Mouse (Mus musculus): ENCODE data around the gene Shisal2b. TPM values are rescaled to one million over a fixed set of nuclear protein-coding genes. Genes with fewer than 3 reads are reported as not detected.

Shisal2b gene
- polyA plus RNA-seq, 1 experiment from 2014 or later, result 0.23 TPM

DNA sequence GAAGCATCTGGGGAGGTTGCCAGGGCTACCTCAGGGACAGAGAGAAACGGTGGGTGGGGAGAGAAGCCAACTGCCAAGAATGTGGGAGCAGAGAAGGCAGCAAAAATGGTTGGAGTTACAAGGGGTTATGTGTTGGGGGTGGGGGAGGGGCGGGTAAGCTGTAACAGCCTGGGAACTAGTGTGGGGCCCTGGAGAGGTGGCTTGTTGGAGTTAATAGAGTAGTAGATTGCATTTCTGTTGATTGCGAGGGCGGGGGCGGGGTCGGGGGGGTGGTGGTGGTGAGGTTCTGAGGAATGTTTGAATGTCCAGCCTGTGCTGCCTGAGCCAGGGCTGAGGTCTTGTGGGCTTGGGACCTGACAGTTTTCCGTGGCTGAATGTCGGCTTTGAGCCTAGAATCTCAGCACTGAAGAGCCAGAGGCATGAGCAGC, 41.3 kb downstream of the Shisal2b start:
- Histone ChIP-seq H3K9ac (ENCODE audit: low read depth, low read length) (no peak overlapping the region), H3K4me3 (ENCODE audit: low read depth, low read length) (no peak overlapping the region), H3K4me1 (replicated peaks; ENCODE audit: control insufficient read depth, insufficient read depth, low read length) (peaks cover 16% of the 10 kb centered on the region), H3K36me3 (ENCODE audit: control insufficient read depth, insufficient read depth, low read length) (peaks cover 8% of the 10 kb centered on the region; the same call in 1 of the 2 replicates), H3K9me3 (ENCODE audit: control insufficient read depth, low read length) (no peaks in the 10 kb centered on the region), H3K27ac (ENCODE audit: low read depth, low read length) (no peak overlapping the region), H3K4me2 (peak overlapping the region; percentile 17; the same call in 1 of the 2 replicates), H3K27me3 (replicated peaks; ENCODE audit: control insufficient read depth, insufficient read depth, low read length) (no peaks in the 10 kb centered on the region)
- DNase-seq (ENCODE audit: low spot score) (no peak), ATAC-seq (replicated peaks; ENCODE audit: low FRiP score) (peak; percentile 56)
- WGBS, result 36% methylated on average over 8 of the region's 8 CpGs

DNA sequence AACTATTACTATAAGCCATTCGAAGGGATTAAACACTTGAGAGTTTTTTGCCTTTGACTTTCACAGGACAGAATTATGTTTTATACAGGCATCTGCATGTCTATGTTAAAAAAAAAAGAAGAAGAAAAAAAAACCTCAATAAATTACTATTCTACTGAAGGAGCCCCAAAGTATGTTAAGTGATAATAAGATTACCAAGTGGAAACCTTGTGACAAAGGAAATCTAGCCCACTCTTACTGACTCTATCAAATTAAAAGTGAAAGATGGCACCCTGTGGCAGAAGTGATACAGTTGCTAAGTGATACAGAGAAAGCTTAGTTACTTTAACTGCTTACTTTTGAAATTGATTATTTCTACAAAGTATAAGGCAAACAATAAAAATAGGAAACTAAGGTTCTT, 41.8 kb downstream of the Shisal2b start:
- Histone ChIP-seq H3K4me3 (ENCODE audit: low read depth, low read length) (no peak overlapping the region), H3K9ac (ENCODE audit: low read depth, low read length) (no peak overlapping the region), H3K36me3 (ENCODE audit: control insufficient read depth, insufficient read depth, low read length) (peaks cover 3% of the 10 kb centered on the region; the same call in 1 of the 2 replicates), H3K9me3 (ENCODE audit: control insufficient read depth, low read length) (no peaks in the 10 kb centered on the region), H3K4me1 (replicated peaks; ENCODE audit: control insufficient read depth, insufficient read depth, low read length) (peaks cover 16% of the 10 kb centered on the region), H3K27ac (ENCODE audit: low read depth, low read length) (no peak overlapping the region), H3K27me3 (replicated peaks; ENCODE audit: control insufficient read depth, insufficient read depth, low read length) (no peaks in the 10 kb centered on the region), H3K4me2 (peak overlapping the region; percentile 17; the same call in 1 of the 2 replicates)
- ATAC-seq (replicated peaks; ENCODE audit: low FRiP score) (no peak), DNase-seq (ENCODE audit: low spot score) (no peak)
- WGBS, result 84% methylated on average over 1 of the region's 1 CpGs

DNA sequence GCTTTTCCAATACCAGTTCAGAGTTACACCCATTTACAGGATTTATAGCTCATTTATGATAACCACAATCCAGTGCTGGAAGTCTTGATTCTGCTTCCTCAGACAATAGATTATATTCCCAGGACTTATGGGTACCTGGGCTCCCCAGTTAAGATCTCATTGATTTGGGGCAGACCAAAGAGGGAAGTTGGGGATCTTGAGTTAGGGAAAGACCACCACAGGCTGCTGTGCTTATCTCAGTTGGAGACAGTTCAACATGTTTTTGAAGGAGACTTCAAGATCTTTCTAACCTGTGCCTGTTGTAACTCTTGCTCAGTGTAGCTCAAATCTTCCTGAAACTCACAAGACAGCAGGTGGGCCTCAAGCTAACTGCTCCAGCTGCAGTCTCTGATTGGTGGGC, 42.5 kb downstream of the Shisal2b start:
- ATAC-seq (replicated peaks; ENCODE audit: low FRiP score) (no peak), DNase-seq (ENCODE audit: low spot score) (no peak)
- no peaks in the 10 kb centered on the region for H3K9me3 ChIP-seq (ENCODE audit: control insufficient read depth, low read length)
- no peak overlapping the region for H3K9ac ChIP-seq (ENCODE audit: low read depth, low read length)
- peaks cover 16% of the 10 kb centered on the region for H3K4me1 ChIP-seq (replicated peaks; ENCODE audit: control insufficient read depth, insufficient read depth, low read length)
- H3K4me2 ChIP-seq, result no peak overlapping the region
- H3K36me3 ChIP-seq (ENCODE audit: control insufficient read depth, insufficient read depth, low read length), result 0 out of 2 replicates have a peak, but pooled peaks cover 2% of the 10 kb centered on the region
- no peaks in the 10 kb centered on the region for H3K27me3 ChIP-seq (replicated peaks; ENCODE audit: control insufficient read depth, insufficient read depth, low read length)
- H3K27ac ChIP-seq (ENCODE audit: low read depth, low read length), result no peak overlapping the region
- no peak overlapping the region for H3K4me3 ChIP-seq (ENCODE audit: low read depth, low read length)

DNA sequence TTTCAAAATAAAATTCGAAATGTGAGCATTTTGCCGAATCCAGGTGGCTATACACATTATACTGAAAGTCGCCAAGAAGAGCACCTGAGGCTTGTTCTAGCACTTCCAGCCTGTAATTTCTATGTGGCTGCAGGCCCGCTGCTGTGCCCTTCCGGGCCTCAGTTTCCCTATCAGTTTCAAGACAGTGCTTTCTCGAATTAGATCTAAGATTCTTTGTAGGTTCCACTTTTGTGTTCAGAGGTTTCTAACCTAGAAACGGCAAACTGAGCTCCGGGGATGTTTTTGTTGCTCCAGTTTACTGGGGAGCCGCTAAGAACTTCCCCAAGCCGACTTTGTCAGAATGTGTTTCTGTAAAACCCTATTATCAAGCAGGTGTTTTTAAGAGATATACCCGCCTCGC, 46.0 kb downstream of the Shisal2b start:
- no peaks in the 10 kb centered on the region for H3K9me3 ChIP-seq (ENCODE audit: control insufficient read depth, low read length)
- H3K9ac ChIP-seq (ENCODE audit: low read depth, low read length), result peak overlapping the region; percentile 83
- DNase-seq (ENCODE audit: low spot score) (no peak), ATAC-seq (replicated peaks; ENCODE audit: low FRiP score) (no peak)
- no peaks in the 10 kb centered on the region for H3K36me3 ChIP-seq (ENCODE audit: control insufficient read depth, insufficient read depth, low read length)
- 31% methylated on average over 12 of the region's 12 CpGs for whole genome bisulfite sequencing
- H3K27ac ChIP-seq (ENCODE audit: low read depth, low read length), result 0 out of 2 replicates have a peak overlapping the region, but pooled peaks have one; percentile 26
- H3K27me3 ChIP-seq (replicated peaks; ENCODE audit: control insufficient read depth, insufficient read depth, low read length), result no peaks in the 10 kb centered on the region
- peak overlapping the region; percentile 75 for H3K4me3 ChIP-seq (ENCODE audit: low read depth, low read length)
- peaks cover 20% of the 10 kb centered on the region for H3K4me1 ChIP-seq (replicated peaks; ENCODE audit: control insufficient read depth, insufficient read depth, low read length)
- H3K4me2 ChIP-seq, result peak overlapping the region; percentile 77

DNA sequence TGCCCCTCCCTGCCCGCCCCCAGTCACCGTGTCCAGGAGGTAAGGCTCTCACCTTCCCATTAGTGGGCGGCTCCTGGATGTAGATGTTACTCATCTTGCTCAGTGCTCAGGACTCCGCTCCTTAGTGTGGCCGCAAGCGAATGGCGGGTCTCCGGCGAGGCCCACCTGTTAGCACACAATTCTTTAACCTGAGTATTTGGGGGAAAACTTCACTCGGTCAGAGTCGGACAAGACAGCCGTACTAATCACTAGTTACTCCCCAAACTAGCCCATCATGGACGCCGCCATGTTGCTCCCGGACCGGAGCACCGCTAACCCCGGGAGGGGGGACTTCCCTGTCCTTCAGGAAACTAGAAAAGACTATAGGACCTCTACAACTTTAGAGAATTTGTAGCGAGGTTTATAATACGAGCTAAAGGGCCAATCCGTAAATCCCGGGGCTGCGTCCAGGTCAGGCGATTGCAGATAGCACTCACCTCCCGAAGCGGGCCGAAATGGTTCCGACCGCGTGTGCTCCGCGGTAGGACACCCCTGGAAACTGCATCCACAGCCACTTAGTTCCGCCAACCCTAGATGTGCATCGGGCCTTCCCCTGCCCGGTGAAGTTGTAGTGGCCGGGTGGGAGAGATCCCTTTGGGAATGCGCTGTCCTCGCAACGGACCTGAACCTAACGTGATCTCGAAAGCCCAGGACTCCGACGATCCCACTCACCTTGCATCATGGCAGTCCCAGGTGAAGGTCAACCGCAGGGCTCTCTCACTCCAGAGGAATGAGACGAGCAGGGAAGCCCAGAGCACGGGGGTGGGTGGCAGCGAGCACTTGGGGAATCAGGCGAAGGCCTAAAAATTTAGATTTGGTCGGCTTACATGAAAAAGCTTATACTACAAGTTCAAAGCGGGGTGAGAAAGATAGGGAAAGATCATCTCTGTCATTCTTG, 46.8 kb downstream of the Shisal2b start, which contains the start of gene Cwc27:
Gene Cwc27 (minus strand): TSS at position 508 of the 937 bp plus-strand sequence.
- peak within 1 kb of the TSS; percentile 75 for H3K4me3 ChIP-seq (ENCODE audit: low read depth, low read length)
- H3K36me3 ChIP-seq (ENCODE audit: control insufficient read depth, insufficient read depth, low read length), result no peaks in the 10 kb centered on the region
- peak within 1 kb of the TSS; percentile 83 for H3K9ac ChIP-seq (ENCODE audit: low read depth, low read length)
- under 1% methylated on average over 50 of the region's 50 CpGs for WGBS
- no peaks in the 10 kb centered on the region for H3K27me3 ChIP-seq (replicated peaks; ENCODE audit: control insufficient read depth, insufficient read depth, low read length)
- H3K4me2 ChIP-seq, result peak within 1 kb of the TSS; percentile 77
- DNase-seq (ENCODE audit: low spot score) (peak; percentile 87), ATAC-seq (replicated peaks; ENCODE audit: low FRiP score) (peak; percentile 91)
- no peaks in the 10 kb centered on the region for H3K9me3 ChIP-seq (ENCODE audit: control insufficient read depth, low read length)
- peak within 1 kb of the TSS; percentile 33; the same call in 1 of the 2 replicates for H3K27ac ChIP-seq (ENCODE audit: low read depth, low read length)
- peaks cover 14% of the 10 kb centered on the region; the same call in 1 of the 2 replicates for H3K4me1 ChIP-seq (replicated peaks; ENCODE audit: control insufficient read depth, insufficient read depth, low read length)

DNA sequence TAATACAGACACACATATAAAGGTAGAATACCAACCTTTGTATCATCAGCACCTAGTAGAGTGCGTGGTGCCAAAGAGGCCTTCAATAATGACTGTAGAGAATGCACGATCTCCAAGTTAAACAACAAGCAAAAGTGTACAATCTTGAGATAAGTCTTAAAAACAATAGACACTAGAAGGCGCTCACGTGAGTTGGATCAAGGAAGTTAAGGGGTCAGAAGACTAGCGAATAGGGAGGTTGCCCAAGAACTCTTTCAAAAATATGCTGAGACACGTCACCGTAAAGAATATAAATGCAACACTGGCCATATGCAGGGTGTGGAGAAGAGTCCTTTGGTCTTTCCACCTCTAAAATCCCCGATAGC, 47.4 kb downstream of the Shisal2b start:
- DNase-seq (ENCODE audit: low spot score), result no peak
- H3K4me2 ChIP-seq, result peak overlapping the region; percentile 77
- peak; percentile 21 for ATAC-seq (replicated peaks; ENCODE audit: low FRiP score)

DNA sequence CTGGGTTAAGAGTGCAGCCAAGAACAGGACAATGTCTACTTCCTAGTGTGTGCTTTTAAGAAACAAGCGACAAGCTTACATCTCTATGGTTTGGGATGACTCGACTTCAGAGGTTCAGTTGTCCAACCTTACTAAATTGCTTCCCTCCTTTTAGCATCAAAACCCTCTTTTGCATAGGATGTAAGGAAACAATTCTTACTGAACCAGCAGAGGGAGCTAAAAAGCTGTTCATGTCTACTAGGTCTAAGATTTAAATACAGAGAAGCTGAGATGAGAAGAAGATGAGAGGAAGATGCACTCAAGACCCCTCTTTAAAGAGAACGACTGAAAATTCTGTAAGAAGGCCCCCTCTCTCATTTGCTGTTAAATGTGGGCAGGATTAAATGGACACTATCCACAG, 58.0 kb downstream of the Shisal2b start:
- Histone ChIP-seq H3K4me2 (no peak overlapping the region), H3K27ac (ENCODE audit: low read depth, low read length) (no peak overlapping the region), H3K9me3 (ENCODE audit: control insufficient read depth, low read length) (no peaks in the 10 kb centered on the region), H3K27me3 (replicated peaks; ENCODE audit: control insufficient read depth, insufficient read depth, low read length) (no peaks in the 10 kb centered on the region), H3K36me3 (ENCODE audit: control insufficient read depth, insufficient read depth, low read length) (no peaks in the 10 kb centered on the region; the same call in 1 of the 2 replicates), H3K4me1 (replicated peaks; ENCODE audit: control insufficient read depth, insufficient read depth, low read length) (no peaks in the 10 kb centered on the region), H3K9ac (ENCODE audit: low read depth, low read length) (no peak overlapping the region), H3K4me3 (ENCODE audit: low read depth, low read length) (no peak overlapping the region)
- 63% methylated on average over 3 of the region's 3 CpGs for WGBS
- no peak for ATAC-seq (replicated peaks; ENCODE audit: low FRiP score)
- DNase-seq (ENCODE audit: low spot score), result no peak

More for the DNA sequence above, 47.4 kb downstream of the Shisal2b start:
- no peaks in the 10 kb centered on the region for H3K9me3 ChIP-seq (ENCODE audit: control insufficient read depth, low read length)
- peaks cover 12% of the 10 kb centered on the region; the same call in 1 of the 2 replicates for H3K4me1 ChIP-seq (replicated peaks; ENCODE audit: control insufficient read depth, insufficient read depth, low read length)
- H3K27me3 ChIP-seq (replicated peaks; ENCODE audit: control insufficient read depth, insufficient read depth, low read length), result no peaks in the 10 kb centered on the region
- H3K36me3 ChIP-seq (ENCODE audit: control insufficient read depth, insufficient read depth, low read length), result no peaks in the 10 kb centered on the region
- peak overlapping the region; percentile 75 for H3K4me3 ChIP-seq (ENCODE audit: low read depth, low read length)
- peak overlapping the region; percentile 28; the same call in 1 of the 2 replicates for H3K27ac ChIP-seq (ENCODE audit: low read depth, low read length)
- H3K9ac ChIP-seq (ENCODE audit: low read depth, low read length), result peak overlapping the region; percentile 83
- 9% methylated on average over 8 of the region's 8 CpGs for WGBS

DNA sequence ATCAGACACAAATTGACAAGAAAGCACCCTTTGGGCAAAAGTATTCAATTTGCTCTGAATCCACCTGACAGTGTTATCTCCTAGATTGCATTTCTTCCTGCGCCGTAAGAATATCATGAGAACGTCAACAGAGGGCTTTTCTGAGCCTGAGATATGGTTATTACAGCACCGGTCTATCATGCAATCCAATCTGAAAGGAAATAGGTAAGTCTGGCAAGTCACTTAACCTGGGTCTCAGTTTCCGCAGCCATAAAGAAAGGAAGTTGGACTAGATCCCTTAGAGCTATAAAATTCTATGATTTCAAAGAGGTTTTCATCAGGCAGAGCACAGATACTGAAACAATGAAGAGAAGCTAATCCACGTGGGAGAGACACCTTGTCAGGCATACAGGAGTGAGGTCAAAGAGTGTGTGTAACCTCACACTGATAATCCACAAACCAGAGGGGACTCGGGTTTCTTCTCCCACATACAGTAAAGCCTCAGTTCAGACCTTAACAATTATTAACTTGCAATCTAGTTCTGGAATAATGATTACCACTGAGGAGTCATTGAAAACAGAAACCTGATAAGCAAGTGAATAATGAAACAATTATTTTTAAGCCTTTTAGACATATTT, 64.0 kb downstream of the Shisal2b start:
- WGBS, result 81% methylated on average over 7 of the region's 7 CpGs
- no peaks in the 10 kb centered on the region for H3K4me1 ChIP-seq (replicated peaks; ENCODE audit: control insufficient read depth, insufficient read depth, low read length)
- ATAC-seq (replicated peaks; ENCODE audit: low FRiP score), result no peak

More for the DNA sequence above, 64.0 kb downstream of the Shisal2b start:
- H3K9ac ChIP-seq (ENCODE audit: low read depth, low read length), result no peak overlapping the region
- DNase-seq (ENCODE audit: low spot score), result no peak
- H3K9me3 ChIP-seq (ENCODE audit: control insufficient read depth, low read length), result no peaks in the 10 kb centered on the region
- no peaks in the 10 kb centered on the region; the same call in 1 of the 2 replicates for H3K36me3 ChIP-seq (ENCODE audit: control insufficient read depth, insufficient read depth, low read length)
- H3K4me3 ChIP-seq (ENCODE audit: low read depth, low read length), result no peak overlapping the region
- H3K4me2 ChIP-seq, result no peak overlapping the region
- H3K27ac ChIP-seq (ENCODE audit: low read depth, low read length), result no peak overlapping the region
- no peaks in the 10 kb centered on the region for H3K27me3 ChIP-seq (replicated peaks; ENCODE audit: control insufficient read depth, insufficient read depth, low read length)
